Mouse (Mus musculus) C2C12 (cell line): ENCODE results near the gene Got2. TPM values are rescaled to one million over a fixed set of nuclear protein-coding genes. Genes with fewer than 3 reads are reported as not detected.

ENCODE experiments used
- H3K27me3 ChIP-seq: one replicate; pipeline ENCODE4 v1.6.1; 2011; ENCODE audit not compliant: control insufficient read depth, insufficient read depth, insufficient read length
- H3K36me3 ChIP-seq: one replicate; pipeline ENCODE4 v1.6.1; 2011; ENCODE audit not compliant: control insufficient read depth, insufficient read depth
- H3K4me3 ChIP-seq: one replicate; pipeline ENCODE4 v1.5.1; 2011; ENCODE audit warnings: mild to moderate bottlenecking, control low read depth; ENCODE audit not compliant: poor library complexity, insufficient read depth, severe bottlenecking
- H3K79me2 ChIP-seq: one replicate; pipeline ENCODE4 v1.6.1; 2011; ENCODE audit not compliant: control insufficient read depth, insufficient read depth
- H3K79me3 ChIP-seq: one replicate; pipeline ENCODE4 v1.6.1; 2011; ENCODE audit warnings: low read depth, control low read depth
- H3ac ChIP-seq: one replicate; pipeline ENCODE3; 2011; ENCODE audit warnings: low read depth; ENCODE audit not compliant: control insufficient read depth, insufficient read length
- CEBPB ChIP-seq: IDR thresholded peaks from one replicate; pipeline ENCODE4 v1.6.1; 2011; ENCODE audit warnings: low read depth, mild to moderate bottlenecking, control low read depth, moderate library complexity
- CTCF ChIP-seq: IDR thresholded peaks from one replicate; pipeline ENCODE4 v1.5.1; 2011; ENCODE audit not compliant: control insufficient read depth, insufficient read depth, insufficient read length
- FOSL1 ChIP-seq: IDR thresholded peaks from one replicate; pipeline ENCODE4 v1.8.0; 2011; ENCODE audit warnings: mild to moderate bottlenecking, low read length; ENCODE audit not compliant: poor library complexity, insufficient read depth, severe bottlenecking
- MAX ChIP-seq: IDR thresholded peaks from one replicate; pipeline ENCODE4 v1.6.1; 2011; ENCODE audit warnings: mild to moderate bottlenecking, control low read depth
- MYOD1 ChIP-seq: IDR thresholded peaks from one replicate; pipeline ENCODE4 v1.6.1; 2011; ENCODE audit warnings: low read depth; ENCODE audit not compliant: control insufficient read depth, insufficient read length
- MYOG ChIP-seq: IDR thresholded peaks from one replicate; pipeline ENCODE4 v1.6.1; 2011; ENCODE audit not compliant: control insufficient read depth, insufficient read length; ENCODE audit errors: extremely low read depth
- USF1 ChIP-seq: IDR thresholded peaks from one replicate; pipeline ENCODE4 v1.6.1; 2011; ENCODE audit warnings: low read depth, mild to moderate bottlenecking, control low read depth, moderate library complexity
- polyA plus RNA-seq: library from polyadenylated mRNA; unstranded; fragments of >200 nt; fragmentation: generic; extraction: Trizol; gene quantifications from one replicate; pipeline ENCODE4 v1.2.1, GENCODE M21; 2012; ENCODE audit warnings: missing spikeins

Got2 gene
- polyA plus RNA-seq, 1 experiment, result 189 TPM

DNA sequence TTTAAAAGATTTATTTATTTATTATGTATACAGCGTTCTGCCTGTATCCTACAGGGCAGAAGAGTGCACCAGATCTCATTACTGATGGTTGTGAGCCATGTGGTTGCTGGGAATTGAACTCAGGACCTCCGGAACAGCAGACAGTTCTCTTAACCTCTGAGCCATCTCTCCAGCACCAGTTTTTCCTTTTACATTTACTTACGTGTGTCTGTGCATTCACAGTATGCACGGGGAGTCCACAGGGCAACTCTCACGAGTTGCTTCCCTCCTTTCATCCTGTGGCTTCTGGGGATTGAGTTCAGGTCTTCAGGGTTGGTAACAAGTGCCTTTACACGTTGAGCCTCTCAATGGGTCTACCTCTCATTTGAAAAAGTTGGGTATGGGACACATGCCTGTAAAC, 34.2 kb downstream of the Got2 start:
- Histone ChIP-seq H3K79me2 (peaks cover 11% of the 10 kb centered on the region), H3K4me3 (no peak overlapping the region), H3K36me3 (no peaks in the 10 kb centered on the region), H3K27me3 (no peaks in the 10 kb centered on the region), H3K79me3 (peaks cover 2% of the 10 kb centered on the region), H3ac (no peak overlapping the region)
- TF ChIP-seq CTCF (no peak), USF1 (no peak)

DNA sequence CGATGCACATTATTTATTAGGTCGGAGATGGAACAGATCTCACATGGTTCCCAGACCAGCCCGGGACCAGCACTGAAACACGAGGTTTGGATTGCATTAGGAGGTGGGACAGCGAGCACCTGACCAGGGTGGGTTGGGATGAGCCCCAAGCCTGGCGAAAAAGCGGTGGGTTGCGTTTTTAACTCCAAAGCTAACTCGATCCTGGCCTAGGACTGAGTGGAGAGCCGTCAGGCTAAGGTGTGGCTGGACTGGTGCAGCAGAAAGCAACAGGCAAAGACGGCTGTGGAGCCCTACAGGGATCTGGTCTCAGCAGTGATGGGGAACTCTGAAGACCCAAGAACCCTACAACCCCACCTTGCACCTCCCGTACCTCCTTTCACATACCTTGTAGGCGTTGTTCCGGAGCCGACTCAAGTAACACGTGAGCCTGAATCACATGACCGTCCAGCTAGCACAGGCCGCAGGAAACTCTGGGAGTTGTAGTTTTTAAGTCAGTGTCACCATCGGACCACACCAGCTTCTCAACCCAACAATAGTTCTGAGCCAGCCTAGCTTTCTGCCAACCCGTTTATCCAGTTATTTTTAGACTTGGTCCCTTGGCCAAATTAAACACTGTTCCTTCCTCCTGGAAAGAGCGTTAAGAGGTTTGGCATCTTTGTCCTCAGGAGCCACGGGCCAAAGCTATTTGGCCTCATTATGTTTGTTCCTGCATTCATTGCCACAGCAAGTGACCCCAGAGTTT, 35.1 kb downstream of the Got2 start, which contains the start of gene Slc38a7:
Slc38a7 (minus strand) TSS at position 438 of the 742 bp plus-strand sequence.
- Histone ChIP-seq H3K36me3 (peaks cover 1% of the 10 kb centered on the region), H3ac (peak within 1 kb of the TSS; percentile 63), H3K4me3 (peak within 1 kb of the TSS; percentile 74), H3K79me3 (peaks cover 2% of the 10 kb centered on the region), H3K79me2 (peaks cover 11% of the 10 kb centered on the region), H3K27me3 (no peaks in the 10 kb centered on the region)
- peak; percentile 99 for TF ChIP-seq USF1
- no peak for TF ChIP-seq MYOG

DNA sequence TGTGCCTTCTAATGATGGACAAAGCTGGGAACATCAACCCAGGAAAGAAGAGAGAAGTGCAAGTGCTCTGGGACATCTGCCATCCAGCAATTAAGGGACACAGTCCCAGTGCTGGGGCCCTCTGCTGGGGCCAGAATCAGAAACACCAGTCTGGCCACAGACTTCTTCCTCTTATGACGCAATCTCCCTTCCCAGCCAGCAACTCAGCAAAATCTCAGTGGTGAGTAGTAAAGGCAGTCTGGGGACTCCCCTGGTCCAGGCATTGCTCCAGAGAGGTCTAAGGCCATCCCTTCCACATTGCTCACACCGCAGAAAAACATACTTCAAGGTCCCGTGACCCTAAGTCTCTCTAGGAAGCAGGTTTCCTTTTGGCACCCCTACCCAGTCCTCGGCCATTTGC, 36.1 kb downstream of the Got2 start:
- H3ac ChIP-seq, result peak overlapping the region; percentile 40
- TF ChIP-seq FOSL1 (no peak), MAX (no peak), USF1 (peak; percentile 44), CEBPB (peak; percentile 97), MYOD1 (no peak), MYOG (no peak), CTCF (no peak)

DNA sequence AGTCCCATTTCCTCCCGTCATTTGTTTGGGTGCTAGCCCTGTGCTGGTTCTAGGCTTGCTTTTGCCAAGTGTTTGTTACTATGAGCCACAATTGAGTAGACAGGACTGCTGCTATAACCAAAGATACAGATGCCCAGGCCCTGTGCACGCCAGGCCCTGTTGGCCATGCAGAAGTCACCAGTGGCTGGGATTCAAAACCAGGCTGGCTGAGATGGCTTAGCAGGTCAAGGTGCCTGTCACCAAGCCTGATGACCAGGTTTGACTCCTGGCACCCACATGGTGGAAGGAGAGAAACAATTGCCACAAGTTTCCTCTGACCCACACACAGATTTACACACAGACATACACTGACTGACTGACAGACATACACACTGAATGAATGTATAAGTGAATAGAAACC, 38.0 kb downstream of the Got2 start:
- Histone ChIP-seq H3K36me3 (peaks cover 17% of the 10 kb centered on the region), H3K4me3 (no peak overlapping the region), H3K27me3 (no peaks in the 10 kb centered on the region), H3K79me2 (peaks cover 11% of the 10 kb centered on the region), H3K79me3 (peaks cover 2% of the 10 kb centered on the region), H3ac (no peak overlapping the region)
- TF ChIP-seq MYOD1, result no peak
- no peak for TF ChIP-seq FOSL1
- no peak for TF ChIP-seq MAX
- no peak for TF ChIP-seq CTCF
- no peak for TF ChIP-seq MYOG
- no peak for TF ChIP-seq USF1
- no peak for TF ChIP-seq CEBPB

More for the DNA sequence above, 36.1 kb downstream of the Got2 start:
- H3K4me3 ChIP-seq, result peak overlapping the region; percentile 74
- H3K79me2 ChIP-seq, result peaks cover 11% of the 10 kb centered on the region
- peaks cover 6% of the 10 kb centered on the region for H3K36me3 ChIP-seq
- no peaks in the 10 kb centered on the region for H3K27me3 ChIP-seq
- peaks cover 2% of the 10 kb centered on the region for H3K79me3 ChIP-seq

DNA sequence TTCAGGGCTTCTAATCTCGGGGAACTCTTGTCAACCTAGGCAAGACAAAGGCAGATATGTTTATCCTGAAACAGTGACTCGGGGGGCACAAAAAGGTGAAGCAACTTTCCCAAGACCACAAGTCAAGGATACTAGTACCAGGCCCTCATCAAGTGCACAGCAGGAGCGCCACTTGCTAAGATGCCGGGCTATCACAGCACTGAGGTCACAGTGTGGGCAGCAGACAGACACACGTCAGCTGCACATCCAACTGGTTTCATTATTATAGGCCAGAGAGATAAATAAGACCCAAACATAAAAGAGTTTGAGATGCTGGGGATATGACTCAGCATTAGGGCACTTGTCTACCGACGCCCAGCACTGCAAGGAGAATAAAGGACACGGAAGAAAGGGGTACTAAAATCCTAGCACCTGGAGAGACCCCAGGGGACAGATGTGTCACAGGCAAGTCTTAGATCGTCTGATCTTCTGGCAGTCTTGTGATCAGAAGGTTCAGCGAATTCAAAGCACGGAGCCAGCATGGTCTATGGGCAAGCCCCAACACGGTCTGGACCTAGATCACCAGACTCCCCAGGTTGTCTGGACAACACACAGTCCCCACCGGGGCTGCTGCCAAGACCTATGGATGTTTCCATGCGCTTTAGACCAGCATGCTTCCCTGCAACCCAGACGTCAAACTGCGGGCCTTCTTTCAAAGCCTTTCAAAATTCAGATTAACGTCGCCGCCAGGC, 39.4 kb downstream of the Got2 start:
- Histone ChIP-seq H3K4me3 (no peak overlapping the region), H3K36me3 (peaks cover 17% of the 10 kb centered on the region), H3ac (no peak overlapping the region), H3K79me2 (peaks cover 11% of the 10 kb centered on the region), H3K27me3 (no peaks in the 10 kb centered on the region), H3K79me3 (peaks cover 2% of the 10 kb centered on the region)
- no peak for TF ChIP-seq MYOG
- TF ChIP-seq FOSL1, result no peak
- peak; percentile 80 for TF ChIP-seq MYOD1
- no peak for TF ChIP-seq MAX
- TF ChIP-seq USF1, result no peak
- no peak for TF ChIP-seq CTCF
- no peak for TF ChIP-seq CEBPB

DNA sequence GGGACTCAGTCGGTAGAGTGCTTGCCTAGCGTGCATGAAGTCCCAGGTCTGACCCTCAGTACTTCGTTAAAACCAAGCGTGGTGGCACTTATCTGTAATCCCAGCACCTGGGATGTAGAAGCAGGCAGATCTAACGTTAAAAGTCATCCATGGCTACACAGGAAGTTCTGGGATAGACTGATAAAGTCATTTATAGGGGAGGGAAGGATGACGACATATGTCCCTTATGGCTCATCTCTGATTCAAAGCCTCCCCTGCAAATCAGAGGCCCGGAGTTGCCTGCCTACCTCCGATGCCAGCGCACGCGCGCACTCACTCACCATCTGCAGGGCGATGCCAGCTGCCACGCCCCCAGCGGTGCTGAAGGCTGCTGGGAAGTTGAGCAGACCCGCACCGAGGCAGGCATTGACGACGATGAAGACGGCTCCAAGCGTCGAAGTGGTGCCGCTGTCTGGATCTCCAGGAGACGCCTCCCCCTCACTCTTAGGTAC, 40.2 kb downstream of the Got2 start:
- Histone ChIP-seq H3K27me3 (no peaks in the 10 kb centered on the region), H3ac (no peak overlapping the region), H3K4me3 (no peak overlapping the region), H3K79me2 (peaks cover 11% of the 10 kb centered on the region), H3K79me3 (peaks cover 2% of the 10 kb centered on the region), H3K36me3 (peaks cover 17% of the 10 kb centered on the region)
- TF ChIP-seq MYOG (no peak), MAX (no peak), MYOD1 (no peak), FOSL1 (no peak), CTCF (no peak), USF1 (no peak)
